Mouse (Mus musculus) thymus, adult 18-20 months (tissue): ENCODE measurements around the gene Map3k14.
"Not testable (repeated sequence)": the region's sequence is repeated elsewhere in the genome, so short reads cannot be mapped to it uniquely, and the experiment has no call there.

Experiments
- DNase-seq, 2 experiments: peaks; one replicate each; pipeline ENCODE4 v3.0.0; 2022; ENCODE audit warnings: mixed read lengths in 2 of 2

Map3k14 gene

DNA sequence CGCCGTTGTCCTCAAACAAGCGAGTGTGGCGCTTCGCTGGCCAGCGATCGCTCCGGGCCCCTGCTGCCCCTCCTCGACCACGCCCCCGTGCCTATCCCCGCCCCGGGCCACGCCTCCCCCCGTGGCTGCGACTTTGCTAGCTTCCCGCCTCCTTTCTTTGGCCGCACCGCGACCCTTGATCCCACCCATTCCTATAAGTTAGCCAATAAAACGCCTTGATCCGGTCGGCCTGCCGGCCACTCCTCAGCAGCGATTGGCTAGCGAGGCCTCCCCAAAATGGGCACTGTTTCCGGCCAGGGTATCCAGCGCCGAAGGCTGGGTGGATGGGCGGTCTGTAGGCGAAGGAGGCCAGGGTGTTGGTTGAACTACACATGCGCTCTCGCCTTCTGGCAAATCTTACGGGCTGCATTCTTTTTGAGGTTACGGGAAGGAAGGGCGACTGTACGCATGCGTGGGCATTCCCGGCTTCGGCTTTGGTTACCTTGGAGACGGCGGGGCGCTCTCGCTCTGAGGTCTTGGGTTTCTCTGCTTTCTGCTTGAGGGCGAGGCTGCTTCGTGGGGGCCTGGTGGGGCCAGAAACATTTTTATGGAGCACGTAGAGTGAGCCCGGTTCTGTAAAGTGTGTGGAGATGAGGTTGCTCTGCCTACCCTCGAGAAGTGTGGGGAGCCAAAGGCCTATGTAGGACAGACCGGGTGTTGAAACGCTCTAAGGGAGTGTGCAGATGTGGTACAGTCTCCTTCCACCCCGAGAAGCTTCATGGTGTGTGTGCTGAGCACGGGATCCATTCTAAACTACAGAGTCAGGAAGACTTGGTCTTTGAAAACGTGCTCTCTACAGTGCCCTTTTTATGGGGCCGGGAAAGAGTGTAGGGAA is at the start of gene Map3k14:
Gene Map3k14 (minus strand): TSS at position 127 of the 874 bp plus-strand sequence.
- peak; percentile 99 to 100 for DNase-seq

DNA sequence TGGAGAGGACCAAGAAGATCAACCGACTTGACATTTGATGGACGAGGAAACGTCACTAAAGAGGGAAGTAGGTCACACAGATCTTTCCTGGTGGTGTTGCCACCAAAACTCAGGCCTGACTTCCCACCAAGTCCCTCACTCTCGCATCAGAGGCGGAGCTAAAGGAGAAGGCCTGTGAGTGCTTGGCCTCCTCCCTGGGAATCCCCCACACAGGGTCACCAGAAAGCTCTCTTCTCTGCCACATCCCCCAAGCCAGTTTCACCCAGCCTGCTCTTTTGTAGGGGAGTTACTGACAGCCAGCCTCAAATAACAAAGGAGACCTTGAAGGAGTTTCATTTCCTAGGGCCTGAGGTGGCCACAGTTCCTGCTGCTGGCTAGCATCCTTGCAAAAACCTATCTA is 48.1 kb upstream of the Map3k14 start:
- DNase-seq, result no peak

- no peak for DNase-seq
Measured at GRCm38 (mm10) chr11:103314736-103315374, 47.6 kb upstream of the Map3k14 start.

DNA sequence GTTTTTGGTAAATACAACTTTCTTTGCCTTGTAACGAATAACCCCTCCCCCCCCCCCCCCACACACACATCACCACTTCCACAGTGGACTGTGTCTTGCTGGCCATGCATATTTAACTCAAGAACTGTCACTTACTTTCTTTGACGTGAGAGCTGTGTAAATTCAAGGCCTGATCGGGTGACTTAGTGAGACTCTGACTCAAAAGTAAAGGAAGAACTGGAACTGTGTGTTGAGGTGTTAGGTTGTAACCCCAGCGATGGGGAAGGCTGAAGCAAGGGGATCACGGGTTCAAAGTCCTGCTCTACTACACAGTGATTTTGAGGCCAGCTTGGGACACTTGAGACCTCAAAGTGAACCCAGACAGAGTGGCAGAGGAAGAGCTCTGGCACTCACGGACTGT is 46.3 kb upstream of the Map3k14 start:
- no peak for DNase-seq

- DNase-seq, result no peak
Measured at GRCm38 (mm10) chr11:103312655-103313255, 45.5 kb upstream of the Map3k14 start.

DNA sequence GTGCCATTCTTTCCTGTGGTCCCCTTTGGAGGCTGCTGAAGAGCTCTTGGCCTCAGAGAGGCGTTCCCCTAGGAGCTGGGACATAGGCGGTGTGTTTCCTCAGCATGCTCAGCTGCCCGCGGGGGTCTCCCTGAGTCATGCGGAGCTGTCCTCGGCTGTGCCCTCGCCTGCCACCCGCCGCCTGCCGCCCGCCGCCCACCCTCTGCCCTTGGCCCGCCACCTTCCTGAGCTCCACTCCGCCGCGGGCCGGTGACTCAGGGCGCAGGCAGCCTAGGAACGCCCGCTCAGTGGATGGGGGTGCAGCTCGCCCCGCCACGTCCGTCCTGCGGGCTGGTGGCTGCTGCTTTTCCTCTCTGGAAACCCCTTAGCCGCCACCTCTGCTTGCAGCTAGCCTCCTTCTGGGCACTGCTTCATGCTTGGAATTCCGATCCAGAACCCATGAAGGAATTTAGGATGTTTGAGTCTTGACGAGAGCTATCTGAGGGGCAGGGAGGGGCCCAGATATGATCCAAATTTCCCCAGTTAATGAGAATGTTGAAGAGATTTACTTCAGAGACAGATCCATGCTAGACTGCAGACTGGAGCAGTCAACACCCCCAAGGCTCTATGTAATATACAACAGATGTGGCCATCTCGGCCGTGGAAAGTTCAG is 44.8 kb upstream of the Map3k14 start:
- DNase-seq, result no peak

- no peak for DNase-seq
Measured at GRCm38 (mm10) chr11:103309956-103310574, 42.8 kb upstream of the Map3k14 start.

GRCm38 (mm10) chr11:103307910-103308309 is 40.6 kb upstream of the Map3k14 start:
- peak in 1 of 2 experiments; percentile 43 for DNase-seq

DNA sequence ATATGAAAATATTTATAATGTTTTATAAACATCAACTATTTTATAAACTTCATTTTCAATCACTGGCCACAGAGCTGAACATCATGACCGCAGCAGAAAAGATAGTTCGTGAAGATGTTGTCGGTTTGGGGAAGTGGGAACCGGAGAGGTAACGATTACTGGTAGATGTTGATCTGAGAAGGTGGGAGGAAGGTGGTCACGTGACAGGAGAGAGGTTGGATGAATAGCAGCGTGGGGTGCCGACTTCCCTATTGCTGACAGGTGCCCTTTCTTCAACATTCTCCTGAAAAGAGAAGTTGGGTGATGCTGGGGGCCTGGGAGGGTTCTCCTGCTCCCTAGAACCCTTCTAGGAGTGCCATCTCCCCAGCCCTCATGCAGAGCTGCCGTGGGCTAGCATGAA is 37.3 kb upstream of the Map3k14 start:
- DNase-seq, result no peak

DNA sequence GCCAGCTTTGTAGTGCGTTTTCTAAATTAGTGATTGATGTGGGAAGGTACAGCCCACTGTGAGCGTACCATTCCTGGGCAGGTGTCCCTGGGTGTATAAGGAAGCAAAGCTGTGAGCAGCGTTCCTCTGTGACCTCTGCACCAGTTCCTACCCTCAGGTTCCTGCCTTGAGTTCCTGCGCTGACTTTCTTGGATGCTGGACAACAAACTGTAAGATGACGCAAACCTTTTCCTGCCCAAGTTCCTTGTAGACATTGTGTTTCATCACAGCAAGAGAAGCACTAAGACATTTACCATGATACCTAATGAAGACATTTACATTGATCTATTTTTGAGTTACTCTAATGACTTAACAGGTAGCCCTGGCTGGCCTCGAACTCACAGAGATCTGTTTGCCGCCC is 27.5 kb upstream of the Map3k14 start:
- DNase-seq, result no peak

DNA sequence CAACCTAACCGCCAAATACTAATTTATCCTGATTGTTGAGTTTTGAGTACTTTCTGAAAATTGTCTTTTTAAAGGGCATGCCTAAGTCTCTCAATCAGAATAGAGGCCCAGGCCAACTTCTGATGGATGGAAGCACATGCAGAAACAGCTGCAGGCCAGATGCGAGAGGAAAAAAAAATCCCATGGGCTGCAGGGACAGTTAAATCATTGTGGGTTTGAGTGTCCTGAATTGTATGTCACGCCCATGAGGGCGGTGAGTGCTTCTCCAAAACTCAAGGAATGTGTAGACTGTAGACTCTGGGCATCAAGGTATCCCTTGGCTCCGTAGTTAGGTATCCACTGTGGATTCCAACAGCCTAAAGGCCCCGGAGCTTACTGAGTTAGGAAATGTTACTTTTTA is 26.8 kb upstream of the Map3k14 start:
- DNase-seq, result no peak

GRCm38 (mm10) chr11:103292890-103293287 is 25.6 kb upstream of the Map3k14 start:
- no peak for DNase-seq

DNA sequence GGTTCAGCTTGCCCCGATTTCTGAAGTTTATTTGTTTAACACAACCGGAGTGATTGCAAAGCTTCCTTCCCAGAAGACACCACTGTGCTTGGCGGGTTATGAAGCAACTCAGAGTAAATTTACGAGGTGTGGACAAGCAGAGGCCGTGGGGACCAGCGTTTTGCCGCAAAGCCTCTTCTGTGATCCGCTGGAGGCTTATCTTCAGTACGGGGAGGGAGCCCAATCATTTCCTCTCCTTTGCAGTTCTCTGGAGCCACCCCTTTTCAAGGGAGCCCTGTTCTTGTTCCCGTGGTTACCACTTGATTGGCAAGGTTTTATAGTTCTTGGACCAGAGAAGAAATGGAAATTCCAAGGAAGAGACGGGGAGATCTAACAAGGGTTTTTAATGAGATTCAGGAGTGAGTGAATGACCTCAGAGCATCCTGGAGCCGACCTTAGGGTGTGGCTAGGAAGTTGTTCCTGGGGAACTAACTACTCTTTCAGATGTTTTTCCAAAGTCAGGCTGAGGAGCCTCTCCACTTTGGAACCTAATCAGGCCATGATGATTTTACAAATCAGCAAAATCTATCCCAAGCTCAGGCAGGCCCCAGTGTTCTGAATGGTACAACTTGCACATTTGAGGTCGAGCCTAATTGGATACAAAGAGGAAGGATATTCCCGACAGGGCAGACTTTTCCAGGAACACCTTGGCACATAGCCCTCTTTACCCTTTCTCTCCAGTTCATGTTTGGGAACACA is 25.0 kb upstream of the Map3k14 start:
- no peak for DNase-seq

- DNase-seq, result not testable (repeated sequence)
Measured at GRCm38 (mm10) chr11:103290841-103291240, 23.6 kb upstream of the Map3k14 start.

GRCm38 (mm10) chr11:103288291-103288963 is 21.2 kb upstream of the Map3k14 start:
- DNase-seq, result no peak

- no peak for DNase-seq
Measured at GRCm38 (mm10) chr11:103286910-103287309, 19.6 kb upstream of the Map3k14 start.

DNA sequence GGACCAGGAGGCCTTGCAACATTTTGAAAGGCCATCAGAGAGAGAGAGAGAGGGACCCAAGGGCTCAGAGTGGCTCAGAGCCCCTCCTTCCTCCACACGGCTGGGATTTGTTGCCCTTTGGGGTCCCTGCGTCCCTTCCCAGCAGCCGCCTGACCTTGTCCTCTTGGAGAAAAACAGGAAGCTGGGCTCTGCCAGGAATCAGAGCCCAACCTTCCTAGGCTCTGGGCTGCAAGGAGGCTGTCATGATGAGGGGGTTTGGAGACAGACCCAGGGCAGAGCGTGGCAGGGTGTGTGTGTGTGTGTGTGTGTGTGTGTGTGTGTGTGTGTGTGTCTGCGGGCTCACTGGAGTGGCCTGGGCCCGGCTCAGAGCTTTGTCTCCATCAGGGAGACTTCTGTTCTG is 18.7 kb upstream of the Map3k14 start:
- no peak for DNase-seq

- DNase-seq, result no peak
Measured at GRCm38 (mm10) chr11:103285276-103285675, 18.0 kb upstream of the Map3k14 start.

- DNase-seq, result no peak
Measured at GRCm38 (mm10) chr11:103281784-103282183, 14.5 kb upstream of the Map3k14 start.

DNA sequence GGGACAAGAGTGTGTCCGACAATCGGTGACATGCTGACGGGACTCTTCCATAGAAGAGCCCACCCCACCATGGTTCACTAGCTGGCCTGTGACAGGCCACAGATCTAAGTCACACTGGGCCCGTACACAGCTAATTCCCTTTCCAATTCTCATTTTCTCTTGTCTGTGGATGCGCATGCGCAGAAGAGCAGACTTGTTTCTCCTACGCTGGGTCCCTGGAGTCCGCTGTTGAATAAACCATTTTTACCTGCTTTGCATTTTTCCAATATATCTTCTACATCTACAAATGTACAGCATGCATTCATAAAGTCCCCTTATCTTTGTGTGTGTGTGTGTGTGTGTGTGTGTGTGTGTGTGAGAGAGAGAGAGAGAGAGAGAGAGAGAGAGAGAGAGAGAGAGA is 9.2 kb upstream of the Map3k14 start:
- DNase-seq, result no peak

DNA sequence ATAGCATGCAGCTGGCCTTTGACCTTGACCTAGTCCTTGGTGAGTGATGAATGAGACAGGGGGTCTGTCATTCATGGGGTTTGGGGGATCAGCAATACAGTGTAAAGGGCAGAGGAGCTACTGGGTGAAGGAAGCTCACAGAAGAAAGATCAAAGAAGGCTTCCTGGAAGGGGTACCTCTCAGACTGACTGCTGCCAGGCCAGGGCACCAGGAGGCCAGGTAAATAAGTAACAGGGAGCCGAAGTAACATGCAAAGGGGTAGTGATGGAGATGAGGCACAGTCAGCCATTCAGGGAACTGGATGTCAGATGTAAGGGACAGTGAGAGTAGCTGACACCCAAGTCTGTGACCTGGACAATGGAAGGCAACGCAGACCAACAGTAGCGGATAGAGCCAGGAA is 5.6 kb upstream of the Map3k14 start:
- no peak for DNase-seq
